Mouse (Mus musculus) spleen, adult 2 months (tissue): Measurements from ENCODE around the gene Eefsec.

Source experiments
- CTCF ChIP-seq: fragments of 200-500 bp; IDR thresholded peaks from 2 replicates; pipeline ENCODE4 v1.5.1; 2011; ENCODE audit warnings: mild to moderate bottlenecking, inconsistent platforms; ENCODE audit not compliant: insufficient read depth, insufficient read length, insufficient replicate concordance; ENCODE audit errors: extremely low read depth
- POLR2A ChIP-seq: fragments of 200-500 bp; IDR thresholded peaks from 2 replicates; pipeline ENCODE4 v1.6.1; 2011; ENCODE audit warnings: low read depth, low read length, inconsistent platforms

GRCm38 (mm10) chr6:88493712-88494111 is 47.4 kb upstream of the Eefsec start:
- no peak for TF ChIP-seq POLR2A
- TF ChIP-seq CTCF = no peak
